Mouse (Mus musculus): ENCODE measurements around the gene Thap4. TPM values are rescaled to one million over a fixed set of nuclear protein-coding genes. Genes with fewer than 3 reads are reported as not detected.

The Thap4 gene
- polyA plus RNA-seq (2015; fragmentation: Nextera tagmentation; extraction: Ambion mirVana) = 51.4 and 55.1 TPM in 2 replicates

GRCm38 (mm10) chr1:93754573-93755290, at the start of gene Thap4:
TSS of gene Thap4 (minus strand) at chr1:93754864.
- Histone ChIP-seq H3K9ac (peak within 1 kb of the TSS; percentile 82), H3K4me2 (peak within 1 kb of the TSS; percentile 86), H3K4me1 (peaks cover 17% of the 10 kb centered on the region), H3K4me3 (peak within 1 kb of the TSS; percentile 99), H3K9me3 (no peaks in the 10 kb centered on the region), H3K27ac (peak within 1 kb of the TSS; percentile 91), H3K27me3 (no peaks in the 10 kb centered on the region), H3K36me3 (peaks cover 11% of the 10 kb centered on the region)
- peak; percentile 90 for ATAC-seq (ENCODE audit: insufficient number of reproducible peaks, low FRiP score, low TSS enrichment, low read depth)
- under 1% methylated on average over 108 of the region's 121 CpGs for WGBS

- Histone ChIP-seq H3K27me3 (no peaks in the 10 kb centered on the region), H3K9ac (peak within 1 kb of the TSS; percentile 88), H3K4me3 (peak within 1 kb of the TSS; percentile 90), H3K4me1 (peaks cover 36% of the 10 kb centered on the region), H3K4me2 (peak within 1 kb of the TSS; percentile 94), H3K36me3 (peaks cover 39% of the 10 kb centered on the region), H3K27ac (peak within 1 kb of the TSS; percentile 99), H3K9me3 (no peaks in the 10 kb centered on the region)
- WGBS = under 1% methylated on average over 93 of the region's 94 CpGs
- peak; percentile 97 for ATAC-seq (ENCODE audit: insufficient number of reproducible peaks, low FRiP score, low TSS enrichment, low read depth)
These were observed 49.2 kb upstream of the Thap4 start, which contains the start of gene Ing5 for GRCm38 (mm10) chr1:93803556-93804507. TSS of gene Ing5 (plus strand) at chr1:93803965.

GRCm38 (mm10) chr1:93802771-93803170, 48.1 kb upstream of the Thap4 start:
- Histone ChIP-seq H3K9ac (no peak overlapping the region), H3K9me3 (no peaks in the 10 kb centered on the region), H3K4me3 (no peak overlapping the region), H3K4me1 (peaks cover 36% of the 10 kb centered on the region), H3K4me2 (peak overlapping the region; percentile 94), H3K36me3 (peaks cover 39% of the 10 kb centered on the region), H3K27me3 (no peaks in the 10 kb centered on the region), H3K27ac (peak overlapping the region; percentile 99; the same call in 1 of the 2 replicates)
- WGBS = 87% methylated on average over 5 of the region's 5 CpGs
- ATAC-seq (ENCODE audit: insufficient number of reproducible peaks, low FRiP score, low TSS enrichment, low read depth) = no peak

- H3K4me2 ChIP-seq = peak within 1 kb of the TSS; percentile 67
- H3K9me3 ChIP-seq = no peaks in the 10 kb centered on the region
- peak; percentile 61 for ATAC-seq (ENCODE audit: insufficient number of reproducible peaks, low FRiP score, low TSS enrichment, low read depth)
- WGBS = under 1% methylated on average over 42 of the region's 42 CpGs
- peak within 1 kb of the TSS; percentile 65 for H3K9ac ChIP-seq
- H3K27ac ChIP-seq = peak within 1 kb of the TSS; percentile 93
- peak within 1 kb of the TSS; percentile 79 for H3K4me3 ChIP-seq
- peaks cover 39% of the 10 kb centered on the region for H3K36me3 ChIP-seq
- H3K4me1 ChIP-seq = peaks cover 36% of the 10 kb centered on the region
- H3K27me3 ChIP-seq = no peaks in the 10 kb centered on the region
These were observed 47.1 kb upstream of the Thap4 start, which contains the start of gene Dtymk for GRCm38 (mm10) chr1:93801741-93802238. TSS of gene Dtymk (minus strand) at chr1:93801934.

GRCm38 (mm10) chr1:93800670-93801503, 46.2 kb upstream of the Thap4 start:
- H3K4me1 ChIP-seq = peaks cover 36% of the 10 kb centered on the region
- H3K4me3 ChIP-seq = peak overlapping the region; percentile 79
- peak overlapping the region; percentile 65 for H3K9ac ChIP-seq
- no peak for ATAC-seq (ENCODE audit: insufficient number of reproducible peaks, low FRiP score, low TSS enrichment, low read depth)
- no peaks in the 10 kb centered on the region for H3K9me3 ChIP-seq
- WGBS = 73% methylated on average over 21 of the region's 21 CpGs
- H3K27me3 ChIP-seq = no peaks in the 10 kb centered on the region
- H3K27ac ChIP-seq = peak overlapping the region; percentile 93
- peaks cover 31% of the 10 kb centered on the region for H3K36me3 ChIP-seq
- H3K4me2 ChIP-seq = peak overlapping the region; percentile 67

DNA sequence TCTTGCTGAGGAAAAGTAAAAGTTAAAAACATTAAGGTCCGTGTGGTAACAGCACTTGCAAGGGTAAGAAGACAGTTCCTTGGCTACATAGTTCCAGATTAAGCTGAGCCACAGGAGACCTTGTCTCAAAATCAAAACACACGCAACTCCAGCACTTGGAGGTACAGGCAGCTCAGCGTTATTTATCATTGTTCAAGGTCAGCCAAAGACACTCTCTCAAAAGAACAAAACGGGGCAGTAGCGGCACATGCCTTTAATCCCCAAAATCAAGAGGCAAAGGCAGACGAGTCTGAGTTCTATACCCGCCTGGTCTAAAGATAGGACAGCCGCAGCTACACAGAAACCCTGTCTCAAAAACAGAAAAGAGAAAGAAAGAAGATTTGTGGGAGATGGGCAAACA, 41.2 kb upstream of the Thap4 start:
- H3K4me2 ChIP-seq = no peak overlapping the region
- no peak overlapping the region for H3K27ac ChIP-seq
- H3K9ac ChIP-seq = no peak overlapping the region
- ATAC-seq (ENCODE audit: insufficient number of reproducible peaks, low FRiP score, low TSS enrichment, low read depth) = no peak
- WGBS = 87% methylated on average over 8 of the region's 8 CpGs
- H3K27me3 ChIP-seq = no peaks in the 10 kb centered on the region
- H3K4me3 ChIP-seq = no peak overlapping the region
- H3K36me3 ChIP-seq = peaks cover 69% of the 10 kb centered on the region
- H3K9me3 ChIP-seq = no peaks in the 10 kb centered on the region
- H3K4me1 ChIP-seq = peaks cover 4% of the 10 kb centered on the region; the same call in 1 of the 2 replicates

GRCm38 (mm10) chr1:93794526-93794925, 39.9 kb upstream of the Thap4 start:
- Histone ChIP-seq H3K36me3 (peaks cover 79% of the 10 kb centered on the region), H3K4me2 (no peak overlapping the region), H3K9ac (no peak overlapping the region), H3K9me3 (no peaks in the 10 kb centered on the region), H3K4me1 (no peaks in the 10 kb centered on the region), H3K27me3 (no peaks in the 10 kb centered on the region), H3K27ac (no peak overlapping the region), H3K4me3 (no peak overlapping the region)
- WGBS = 93% methylated on average over 8 of the region's 8 CpGs
- ATAC-seq (ENCODE audit: insufficient number of reproducible peaks, low FRiP score, low TSS enrichment, low read depth) = no peak

- Histone ChIP-seq H3K4me3 (no peak overlapping the region), H3K4me1 (no peaks in the 10 kb centered on the region), H3K4me2 (no peak overlapping the region), H3K27me3 (no peaks in the 10 kb centered on the region), H3K36me3 (peaks cover 91% of the 10 kb centered on the region), H3K9me3 (no peaks in the 10 kb centered on the region), H3K27ac (no peak overlapping the region), H3K9ac (no peak overlapping the region)
- no peak for ATAC-seq (ENCODE audit: insufficient number of reproducible peaks, low FRiP score, low TSS enrichment, low read depth)
- 80% methylated on average over 2 of the region's 2 CpGs for WGBS
These were observed 32.2 kb upstream of the Thap4 start for GRCm38 (mm10) chr1:93786912-93787311.

- H3K4me2 ChIP-seq = no peak overlapping the region
These were observed 22.0 kb upstream of the Thap4 start for GRCm38 (mm10) chr1:93776686-93777085.

GRCm38 (mm10) chr1:93769901-93770300, 15.2 kb upstream of the Thap4 start:
- no peaks in the 10 kb centered on the region for H3K9me3 ChIP-seq
- peaks cover 50% of the 10 kb centered on the region for H3K36me3 ChIP-seq
- no peak overlapping the region for H3K4me2 ChIP-seq
- WGBS = 96% methylated on average over 3 of the region's 3 CpGs
- no peak overlapping the region for H3K27ac ChIP-seq
- no peak overlapping the region for H3K4me3 ChIP-seq
- no peaks in the 10 kb centered on the region for H3K27me3 ChIP-seq
- no peak for ATAC-seq (ENCODE audit: insufficient number of reproducible peaks, low FRiP score, low TSS enrichment, low read depth)
- no peak overlapping the region for H3K9ac ChIP-seq
- H3K4me1 ChIP-seq = no peaks in the 10 kb centered on the region

More at GRCm38 (mm10) chr1:93776686-93777085, 22.0 kb upstream of the Thap4 start:
- H3K4me3 ChIP-seq = no peak overlapping the region
- no peak overlapping the region for H3K27ac ChIP-seq
- 93% methylated on average over 5 of the region's 5 CpGs for WGBS
- ATAC-seq (ENCODE audit: insufficient number of reproducible peaks, low FRiP score, low TSS enrichment, low read depth) = no peak
- H3K36me3 ChIP-seq = peaks cover 80% of the 10 kb centered on the region
- no peaks in the 10 kb centered on the region for H3K27me3 ChIP-seq
- H3K4me1 ChIP-seq = no peaks in the 10 kb centered on the region
- H3K9me3 ChIP-seq = no peaks in the 10 kb centered on the region
- H3K9ac ChIP-seq = no peak overlapping the region

GRCm38 (mm10) chr1:93767600-93767999, 12.9 kb upstream of the Thap4 start:
- H3K9me3 ChIP-seq = no peaks in the 10 kb centered on the region
- peaks cover 29% of the 10 kb centered on the region for H3K36me3 ChIP-seq
- WGBS = 87% methylated on average over 6 of the region's 6 CpGs
- H3K4me1 ChIP-seq = no peaks in the 10 kb centered on the region
- no peaks in the 10 kb centered on the region for H3K27me3 ChIP-seq
- no peak for ATAC-seq (ENCODE audit: insufficient number of reproducible peaks, low FRiP score, low TSS enrichment, low read depth)
- no peak overlapping the region for H3K4me2 ChIP-seq
- no peak overlapping the region for H3K27ac ChIP-seq
- no peak overlapping the region for H3K9ac ChIP-seq
- no peak overlapping the region for H3K4me3 ChIP-seq

All from limb, embryonic 15.5 days (tissue).